Mouse (Mus musculus) mesoderm, embryonic 11.5 days (tissue): ENCODE measurements at regions not wholly inside any gene's neighbourhood (a gene's known extent, or its start where the extent isn't known, plus 50 kb on each side); places are given as distances from the start of the nearest gene placed in this dataset.
"Not testable (repeated sequence)": the region's sequence is repeated elsewhere in the genome, so short reads cannot be mapped to it uniquely, and the experiment has no call there.

ENCODE experiments used
- DNase-seq: peaks from one replicate; pipeline ENCODE4 v3.0.0-alpha.2; 2012; ENCODE audit warnings: low read depth, low spot score

- no peak for DNase-seq
Measured at GRCm38 (mm10) chr12:51294971-51295477, 52.8 kb upstream of the G2e3 start.

- no peak for DNase-seq
Measured at GRCm38 (mm10) chr12:51278358-51278757, 69.5 kb upstream of the G2e3 start.

- DNase-seq, result peak; percentile 65
Measured at GRCm38 (mm10) chr12:51275818-51276538, 71.9 kb upstream of the G2e3 start.

GRCm38 (mm10) chr12:51273486-51273885 is 74.4 kb upstream of the G2e3 start:
- DNase-seq, result no peak

- no peak for DNase-seq
Measured at GRCm38 (mm10) chr12:51242839-51243238, 105.0 kb upstream of the G2e3 start.

- DNase-seq, result no peak
Measured at GRCm38 (mm10) chr12:51241131-51241781, 106.6 kb upstream of the G2e3 start.

- DNase-seq, result no peak
Measured at GRCm38 (mm10) chr12:51211691-51212090, 136.2 kb upstream of the G2e3 start.

- DNase-seq, result no peak
Measured at GRCm38 (mm10) chr12:51196289-51196688, 151.6 kb upstream of the G2e3 start.

GRCm38 (mm10) chr12:51195136-51195535 is 152.7 kb upstream of the G2e3 start:
- no peak for DNase-seq

GRCm38 (mm10) chr12:51190754-51191153 is 157.1 kb upstream of the G2e3 start:
- DNase-seq, result peak; percentile 17

- DNase-seq, result no peak
Measured at GRCm38 (mm10) chr12:51190186-51190585, 157.7 kb upstream of the G2e3 start.

GRCm38 (mm10) chr12:51188229-51188628 is 159.6 kb upstream of the G2e3 start:
- peak; percentile 31 for DNase-seq

- no peak for DNase-seq
Measured at GRCm38 (mm10) chr12:51187726-51188125, 160.1 kb upstream of the G2e3 start.

GRCm38 (mm10) chr12:51185751-51186150 is 162.1 kb upstream of the G2e3 start:
- no peak for DNase-seq

- DNase-seq, result peak; percentile 30
Measured at GRCm38 (mm10) chr12:51174906-51175756, 172.7 kb upstream of the G2e3 start.

- no peak for DNase-seq
Measured at GRCm38 (mm10) chr12:51165186-51165585, 182.7 kb upstream of the G2e3 start.

- DNase-seq, result no peak
Measured at GRCm38 (mm10) chr12:51160995-51161394, 186.9 kb upstream of the G2e3 start.

- no peak for DNase-seq
Measured at GRCm38 (mm10) chr12:51160122-51160521, 187.7 kb upstream of the G2e3 start.

- no peak for DNase-seq
Measured at GRCm38 (mm10) chr12:51147963-51148362, 199.9 kb upstream of the G2e3 start.

- no peak for DNase-seq
Measured at GRCm38 (mm10) chr12:51143840-51144239, 204.0 kb upstream of the G2e3 start.

GRCm38 (mm10) chr12:51143196-51143595 is 204.7 kb upstream of the G2e3 start:
- DNase-seq, result no peak

- DNase-seq, result not testable (repeated sequence)
Measured at GRCm38 (mm10) chr12:51133676-51134075, 214.2 kb upstream of the G2e3 start.
